ENCODE assay signal across 9 mouse cellular contexts in the genomic region with DNA sequence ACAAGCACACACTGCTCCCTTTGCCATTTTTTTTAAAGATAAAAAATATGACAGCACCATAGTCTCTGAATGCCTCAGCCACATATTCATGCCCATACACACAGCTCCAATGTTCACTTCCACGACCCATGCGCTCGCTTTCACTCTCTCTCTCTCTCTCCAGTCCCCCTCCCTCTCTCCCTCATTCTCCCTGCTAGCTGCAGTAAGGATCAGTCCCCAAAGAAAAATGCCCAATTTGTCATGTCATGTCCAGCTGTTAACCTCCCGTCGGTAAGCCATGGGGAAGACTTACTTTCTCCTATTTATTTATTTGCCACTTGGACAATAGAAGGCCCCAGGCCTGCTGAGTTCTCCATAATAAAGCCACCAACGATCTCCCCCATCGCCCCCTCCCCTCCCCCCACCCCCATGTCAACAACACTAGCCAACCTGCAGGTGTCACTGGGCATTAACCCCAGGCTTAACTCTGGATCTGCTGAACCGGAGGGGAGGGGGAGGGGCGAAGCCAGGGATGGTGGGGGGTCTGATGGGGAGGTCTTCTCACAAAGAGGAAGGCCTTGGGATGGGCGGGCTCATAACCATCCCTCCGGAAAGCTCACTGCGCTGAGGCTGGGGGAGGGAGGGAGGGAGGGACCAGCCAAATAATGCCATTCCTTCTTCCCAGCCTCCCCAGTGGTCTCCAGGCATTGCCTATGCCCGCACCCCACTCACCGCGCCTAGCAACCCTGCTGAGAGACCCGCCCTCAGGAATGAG.
DNase-seq lines count a peak whose midpoint lies in the region; ATAC-seq and TF ChIP-seq lines count a peak whose summit lies in the region.
"Had no signal": no experiment of that assay in that cellular context is flagged by ENCODE, and none has a peak within 500 bp of the region (broad histone marks: within the 10 kb centered on the region; RNA-seq: fewer than 3 reads in every experiment).

No protein-coding gene starts in this region.

- H3K36me3 ChIP-seq in hindbrain, embryonic 16.5 days (ENCODE audit: control insufficient read depth, insufficient read depth, low read length), result no peaks in the 10 kb centered on the region
- no peaks in the 10 kb centered on the region for H3K36me3 ChIP-seq in neural tube, embryonic 12.5 days

- H3K9me3 ChIP-seq in hindbrain, embryonic 16.5 days (ENCODE audit: control insufficient read depth, low read length), result no peaks in the 10 kb centered on the region
- no peaks in the 10 kb centered on the region for H3K9me3 ChIP-seq in neural tube, embryonic 12.5 days

- peaks cover 27% of the 10 kb centered on the region for H3K27me3 ChIP-seq in hindbrain, embryonic 16.5 days (replicated peaks; ENCODE audit: control insufficient read depth, insufficient read depth, low read length)
- H3K27me3 ChIP-seq in neural tube, embryonic 12.5 days (replicated peaks), result peaks cover 94% of the 10 kb centered on the region

- 4% methylated on average over 11 of the region's 16 CpGs for WGBS in hindbrain, embryonic 16.5 days
- WGBS in neural tube, embryonic 12.5 days, result 2% methylated on average over 15 of the region's 16 CpGs

- H3K27ac ChIP-seq in layer of hippocampus, adult 2 months, result peak overlapping the region; percentile 3; the same call in 1 of the 2 replicates
- no peak overlapping the region for H3K27ac ChIP-seq in hindbrain, embryonic 16.5 days (ENCODE audit: low read depth, low read length)
- H3K27ac ChIP-seq in neural tube, embryonic 12.5 days, result no peak overlapping the region

- peak overlapping the region; percentile 25 for H3K4me2 ChIP-seq in hindbrain, embryonic 16.5 days (ENCODE audit: low read length)
- peak overlapping the region; percentile 51 for H3K4me2 ChIP-seq in neural tube, embryonic 12.5 days (replicated peaks)

- no peak for DNase-seq in layer of hippocampus, adult 2 months (ENCODE audit: low spot score in 2 of 2)
- DNase-seq in layer of hippocampus, adult 9-10 months (ENCODE audit: low spot score), result no peak
- peak; percentile 87 for DNase-seq in embryo, embryonic 9.5 days (ENCODE audit: extremely low spot score)
- DNase-seq in cerebellum, adult 9-10 months, result no peak
- no peak for DNase-seq in adrenal gland, postnatal 4 days (ENCODE audit: low spot score in 2 of 2)
- DNase-seq in adrenal gland, adult 18-20 months (ENCODE audit: low spot score in 2 of 2), result no peak
- DNase-seq: kidney, postnatal 36 days had no signal

- peak overlapping the region; percentile 23; the same call in 1 of the 2 replicates for H3K4me3 ChIP-seq in layer of hippocampus, adult 2 months
- no peak overlapping the region for H3K4me3 ChIP-seq in hindbrain, embryonic 16.5 days (ENCODE audit: low read length)
- H3K4me3 ChIP-seq in neural tube, embryonic 12.5 days, result 0 out of 2 replicates have a peak overlapping the region, but pooled peaks have one; percentile 7

- peak; percentile 80 for ATAC-seq in hindbrain, embryonic 16.5 days
- peak; percentile 88 for ATAC-seq in neural tube, embryonic 12.5 days (ENCODE audit: low FRiP score, low read depth)

- no peak for TF ChIP-seq CTCF in layer of hippocampus, adult 2 months (conservative IDR thresholded peaks at IDR 0.05)

- peaks cover 18% of the 10 kb centered on the region for H3K4me1 ChIP-seq in hindbrain, embryonic 16.5 days (ENCODE audit: control insufficient read depth, insufficient read depth, low read depth, low read length)
- peaks cover 42% of the 10 kb centered on the region for H3K4me1 ChIP-seq in neural tube, embryonic 12.5 days

- peak overlapping the region; percentile 21; the same call in 1 of the 2 replicates for H3K9ac ChIP-seq in hindbrain, embryonic 16.5 days (ENCODE audit: low read depth, low read length)
- no peak overlapping the region for H3K9ac ChIP-seq in neural tube, embryonic 12.5 days
